Mouse (Mus musculus) heart, postnatal 0 days (tissue): ENCODE measurements around the gene Gjc3.

Experiments
- CTCF ChIP-seq: IDR thresholded peaks from 2 replicates; pipeline ENCODE4 v1.5.1; 2016; ENCODE audit warnings: antibody characterized with exemption, control low read depth, low read depth
- EP300 ChIP-seq: IDR thresholded peaks from 2 replicates; pipeline ENCODE4 v1.6.1; 2016; ENCODE audit warnings: antibody characterized with exemption, low read depth

DNA sequence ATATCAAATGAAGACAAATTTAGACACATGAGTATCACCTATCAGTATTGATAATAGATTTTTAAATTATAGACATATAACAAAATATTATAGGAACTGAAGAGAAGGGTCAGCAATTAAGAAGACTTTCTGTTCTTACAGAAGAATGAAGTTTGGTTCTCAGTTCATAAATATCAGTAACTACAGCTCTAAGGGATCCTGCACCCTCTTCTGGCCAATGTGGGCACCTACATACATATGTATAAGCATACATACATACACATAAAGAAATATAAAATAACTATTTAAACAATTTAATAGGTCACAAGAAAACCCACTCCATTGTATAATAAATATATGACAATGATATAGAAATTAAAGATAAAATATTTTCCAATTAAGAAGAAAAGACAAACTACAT is 48.4 kb downstream of the Gjc3 start:
- TF ChIP-seq EP300 = no peak
- peak; percentile 16; the same call in 1 of the 2 replicates for TF ChIP-seq CTCF
